Mouse (Mus musculus): ENCODE measurements around the gene Atg2b.

Gene Atg2b

DNA sequence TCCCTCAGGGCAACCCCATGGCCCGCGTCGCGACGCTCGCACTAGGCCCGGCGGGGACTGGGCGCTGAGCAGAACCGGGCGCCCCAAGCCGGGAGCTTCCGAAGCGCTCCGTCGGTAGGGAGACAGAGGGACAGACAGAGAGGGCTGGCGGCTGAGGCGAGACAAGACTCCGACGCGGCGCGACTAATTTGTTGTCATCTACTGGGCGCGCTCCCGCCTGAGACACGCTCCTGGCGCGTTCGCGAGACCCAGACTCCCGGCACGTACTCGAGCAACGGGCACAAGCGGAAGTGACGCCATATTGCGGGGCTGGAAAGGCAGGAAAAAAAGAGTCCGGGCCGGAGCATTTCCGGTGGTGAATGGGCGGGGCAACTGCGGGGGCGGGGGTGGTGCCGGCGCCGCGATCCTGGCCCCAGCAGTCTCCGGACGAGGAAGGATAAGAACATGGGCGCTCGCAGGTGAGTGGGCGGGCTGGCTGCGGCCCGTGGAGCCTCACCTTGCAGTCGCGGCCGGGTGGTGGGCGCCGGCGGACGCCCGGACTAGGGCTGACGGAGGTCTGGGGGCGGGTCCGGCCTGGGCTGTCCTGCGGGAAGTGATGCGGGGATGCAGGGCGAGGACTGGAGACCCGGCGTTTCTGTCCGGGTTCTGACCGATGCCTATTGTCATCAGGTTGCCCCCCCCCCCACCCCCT is at the start of gene Atg2b:
TSS of gene Atg2b (minus strand) at position 211 of the 691 bp plus-strand sequence.
- peak; percentile 95 for DNase-seq (ENCODE audit: low read depth, low spot score)

DNA sequence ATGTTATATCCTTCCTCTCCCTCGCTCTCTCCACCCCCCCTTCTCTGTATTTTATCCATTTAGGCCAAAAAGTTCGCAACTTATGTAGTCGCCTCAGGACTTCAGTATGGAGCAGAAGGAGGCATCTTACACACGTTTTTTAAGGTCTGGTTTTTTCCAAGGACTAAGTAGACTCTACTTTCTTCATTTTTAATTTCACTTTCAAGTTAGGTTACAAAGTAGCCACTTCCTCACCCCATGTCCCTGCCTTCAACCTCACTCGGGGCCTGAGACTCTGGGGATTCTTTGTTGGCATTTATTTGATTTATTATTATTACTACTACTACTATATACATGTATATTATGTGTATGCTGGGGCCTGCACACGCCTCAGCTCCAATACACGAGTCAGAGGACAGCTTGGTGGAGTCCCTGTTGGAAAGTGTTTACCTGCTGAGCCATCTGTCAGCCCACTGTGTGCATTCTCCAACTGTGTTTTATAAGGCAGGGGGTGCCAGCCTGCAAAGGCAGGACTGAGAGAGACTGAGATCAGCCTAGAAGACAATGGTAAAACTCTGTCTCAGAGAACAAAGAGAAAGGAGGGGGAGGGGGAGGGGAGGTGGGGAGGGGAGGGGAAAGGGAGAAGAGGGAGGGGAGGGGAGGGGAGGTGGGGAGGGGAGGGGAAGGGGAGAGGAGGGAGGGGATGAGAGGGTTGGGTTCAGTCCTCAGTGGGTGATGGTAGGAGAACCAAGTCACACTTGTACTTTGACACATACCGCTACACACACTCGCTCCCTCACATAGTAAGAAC is 48.6 kb upstream of the Atg2b start:
- no peak for DNase-seq (ENCODE audit: low read depth, low spot score)

DNA sequence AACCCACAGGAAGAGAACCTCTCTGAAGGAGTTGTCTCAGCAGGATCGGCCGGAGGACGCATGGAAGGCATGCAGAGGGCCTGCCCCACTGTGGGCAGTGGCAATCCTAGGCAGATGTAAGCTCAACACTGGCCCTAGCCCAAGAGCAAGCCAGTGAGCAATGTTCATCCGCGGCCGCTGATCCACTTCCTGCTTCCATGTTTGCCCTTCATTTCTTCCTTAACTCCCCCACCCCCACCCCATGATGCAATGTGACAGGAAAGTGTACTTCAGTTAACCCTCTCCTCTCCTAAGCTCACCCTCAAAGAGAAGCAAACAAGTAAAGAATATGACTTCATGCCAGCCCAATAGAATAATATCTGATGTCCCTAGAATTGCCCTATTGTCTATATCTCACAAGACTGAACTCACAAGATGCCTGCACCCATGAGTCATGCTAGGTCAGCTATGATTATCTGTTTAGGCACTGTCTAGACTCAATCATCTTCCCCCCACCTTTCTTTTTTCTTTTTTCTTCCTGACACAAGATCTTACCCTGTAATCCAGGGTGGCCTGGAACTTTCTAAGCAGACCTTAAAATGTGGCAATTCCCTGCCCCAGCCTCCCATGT is 45.9 kb upstream of the Atg2b start:
- no peak for DNase-seq (ENCODE audit: low read depth, low spot score)

DNA sequence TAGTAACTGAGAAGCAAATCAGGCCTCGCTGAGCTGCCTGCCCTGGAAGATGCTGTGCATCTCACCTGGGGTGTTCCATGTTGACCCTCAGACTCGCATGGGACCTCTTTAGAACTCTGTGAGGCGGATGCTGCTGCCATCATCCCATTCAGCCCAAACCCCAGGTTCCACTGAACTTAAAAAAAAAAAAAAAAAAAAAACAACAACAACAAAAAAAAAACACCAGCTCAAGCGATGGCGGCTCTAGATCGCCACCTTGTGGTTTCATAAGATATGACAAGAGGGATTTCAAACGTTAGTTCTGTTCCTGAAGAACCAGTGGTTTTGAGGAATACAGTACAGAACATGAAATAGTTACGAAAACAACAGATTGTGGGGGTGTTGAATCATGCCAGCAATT is 43.0 kb upstream of the Atg2b start:
- DNase-seq (ENCODE audit: low read depth, low spot score) = peak; percentile 27

DNA sequence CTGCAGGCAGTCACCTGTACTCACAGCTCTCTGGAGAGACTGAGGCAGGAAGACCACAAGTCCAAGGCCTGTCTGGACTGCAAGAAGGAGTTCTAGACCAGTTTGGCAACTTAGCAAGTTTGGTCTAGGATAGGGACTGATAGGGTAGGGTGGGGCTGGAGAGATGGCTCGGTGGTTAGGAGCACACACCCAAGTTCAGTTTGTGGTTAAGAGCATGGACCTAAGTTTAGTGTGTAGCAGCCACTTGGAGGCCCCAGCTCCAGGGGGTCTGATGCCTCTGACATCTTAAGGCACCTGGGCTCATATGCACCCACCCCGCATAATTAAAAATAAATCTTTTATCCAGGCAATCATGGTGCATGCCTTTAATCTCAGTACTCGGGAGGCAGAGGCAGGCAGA is 42.3 kb upstream of the Atg2b start:
- DNase-seq (ENCODE audit: low read depth, low spot score) = no peak

DNA sequence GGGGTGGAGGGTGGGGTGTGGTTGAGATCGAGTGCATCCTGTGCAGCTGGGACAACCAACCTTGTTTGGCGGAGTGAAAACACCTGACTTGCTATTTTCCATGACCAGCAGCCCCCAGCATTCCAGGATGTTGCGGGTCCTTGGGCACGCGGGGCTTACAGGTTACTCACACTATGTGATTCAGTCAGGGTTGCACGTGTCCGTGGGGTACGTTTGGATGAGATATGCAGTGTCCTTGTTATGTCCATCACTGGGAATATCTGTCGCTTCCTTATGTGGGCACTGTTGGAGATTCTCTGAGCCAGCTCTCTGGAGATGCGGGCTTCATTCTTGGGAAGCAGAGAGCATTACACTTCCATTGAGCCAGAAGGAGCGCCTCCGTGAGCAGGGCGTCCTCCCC is 40.7 kb upstream of the Atg2b start:
- no peak for DNase-seq (ENCODE audit: low read depth, low spot score)

DNA sequence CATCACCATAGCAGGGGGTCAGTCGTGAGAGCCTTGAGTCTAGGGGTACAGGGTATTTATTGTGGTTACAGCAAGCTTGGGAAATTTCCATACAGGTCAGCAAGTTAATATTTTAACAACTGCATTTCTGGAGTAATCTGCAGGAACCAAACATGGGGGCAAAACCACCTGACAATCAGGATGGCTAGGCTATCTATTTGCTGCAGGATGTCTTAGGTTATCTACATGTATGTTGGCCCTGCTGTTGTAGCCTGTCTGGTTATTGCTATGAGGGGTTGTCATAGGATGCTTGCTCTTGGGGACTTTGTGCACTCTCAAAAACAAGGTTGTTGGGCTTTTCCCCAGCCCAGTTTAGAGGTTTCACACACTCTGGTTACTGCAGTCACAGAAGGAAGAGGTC is 39.6 kb upstream of the Atg2b start:
- DNase-seq (ENCODE audit: low read depth, low spot score) = no peak

DNA sequence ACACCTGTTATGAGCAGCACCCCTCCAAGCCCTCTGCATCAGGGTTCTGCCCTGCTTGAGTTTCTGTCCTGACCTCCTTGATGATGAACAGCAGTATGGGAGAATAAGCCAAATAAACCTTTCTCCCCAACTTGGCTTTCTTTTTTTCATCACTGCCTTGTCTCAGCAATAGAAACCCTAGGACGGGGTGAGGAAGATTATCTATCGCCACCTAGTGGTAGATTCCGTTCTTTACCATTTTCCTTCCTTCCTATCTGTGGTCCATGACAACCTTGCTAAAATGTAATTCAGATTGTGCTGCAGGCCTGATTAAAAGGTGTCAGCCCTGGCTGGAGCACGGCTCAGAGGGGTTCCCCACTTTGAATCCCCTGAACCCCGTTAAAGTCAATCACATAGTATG is 37.6 kb upstream of the Atg2b start:
- DNase-seq (ENCODE audit: low read depth, low spot score) = peak; percentile 55

DNA sequence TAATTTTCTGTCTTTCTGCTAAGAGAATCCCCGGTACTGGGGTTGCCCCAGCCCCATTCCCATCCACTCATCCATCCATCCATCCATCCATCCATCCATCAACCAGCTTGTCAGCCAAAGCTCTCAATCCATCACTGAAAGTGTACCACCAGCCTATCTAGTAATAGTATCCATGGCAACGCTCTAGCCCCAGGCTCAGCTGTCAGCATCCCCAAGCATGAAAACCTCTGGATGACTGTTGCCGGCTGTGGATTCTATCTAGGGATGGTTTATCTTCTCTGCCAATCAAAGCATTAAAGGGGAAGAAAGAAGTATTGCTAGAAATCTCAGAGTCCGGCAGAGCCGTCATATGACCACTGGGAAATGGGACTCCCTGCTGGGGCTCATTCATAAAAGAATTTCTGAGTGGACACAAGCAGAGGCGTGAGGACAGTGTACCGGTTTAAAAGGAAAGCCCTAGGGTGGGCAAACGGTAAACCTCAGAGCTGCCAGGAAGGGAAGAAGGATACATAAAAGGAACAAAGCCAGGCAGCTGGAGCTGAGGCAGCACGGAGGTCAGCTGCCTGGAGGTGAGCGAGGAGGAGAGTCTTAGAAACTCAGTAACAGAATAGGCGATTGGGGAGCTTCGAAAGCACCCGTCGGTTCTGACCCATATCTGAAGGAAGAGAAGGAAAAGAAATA is 36.6 kb upstream of the Atg2b start:
- DNase-seq (ENCODE audit: low read depth, low spot score) = no peak

DNA sequence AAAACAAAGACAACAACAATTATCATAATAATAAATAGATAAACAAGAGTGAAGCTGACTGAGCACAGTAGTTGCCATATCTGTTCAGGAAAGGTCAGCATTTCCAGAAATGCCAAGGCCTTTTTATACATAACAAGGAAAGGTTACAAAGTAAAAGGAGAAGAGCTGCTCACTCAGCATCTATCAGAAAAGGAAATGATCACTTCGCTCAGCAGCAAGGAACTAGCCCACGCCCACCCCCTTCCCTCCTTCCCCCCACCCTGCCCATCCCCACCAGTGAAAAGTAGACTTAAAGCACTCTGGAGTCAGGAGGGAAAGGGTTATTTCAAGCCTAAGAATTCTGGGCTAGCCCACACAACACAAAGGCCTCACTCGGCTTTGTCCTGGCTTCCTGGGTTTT is 35.2 kb upstream of the Atg2b start:
- DNase-seq (ENCODE audit: low read depth, low spot score) = no peak

DNA sequence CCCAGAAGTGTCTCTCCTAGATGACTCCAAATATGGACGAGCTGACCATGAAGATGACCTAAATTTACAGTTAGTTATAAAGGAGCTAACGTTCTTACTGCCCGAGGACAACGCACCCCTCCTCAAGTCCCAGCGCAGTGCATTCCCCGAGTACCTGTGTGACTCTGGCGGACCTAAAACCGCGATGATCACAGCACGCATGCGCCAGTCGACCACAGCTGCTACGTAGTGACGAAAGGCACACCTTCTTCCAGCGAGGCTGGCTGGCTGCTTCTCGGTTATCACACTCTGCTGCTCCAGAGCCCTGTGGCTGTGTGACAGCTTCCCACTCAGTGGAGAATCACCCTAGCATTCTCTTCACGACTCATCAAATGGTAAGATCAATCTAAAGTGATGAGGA is 33.6 kb upstream of the Atg2b start:
- no peak for DNase-seq (ENCODE audit: low read depth, low spot score)

DNA sequence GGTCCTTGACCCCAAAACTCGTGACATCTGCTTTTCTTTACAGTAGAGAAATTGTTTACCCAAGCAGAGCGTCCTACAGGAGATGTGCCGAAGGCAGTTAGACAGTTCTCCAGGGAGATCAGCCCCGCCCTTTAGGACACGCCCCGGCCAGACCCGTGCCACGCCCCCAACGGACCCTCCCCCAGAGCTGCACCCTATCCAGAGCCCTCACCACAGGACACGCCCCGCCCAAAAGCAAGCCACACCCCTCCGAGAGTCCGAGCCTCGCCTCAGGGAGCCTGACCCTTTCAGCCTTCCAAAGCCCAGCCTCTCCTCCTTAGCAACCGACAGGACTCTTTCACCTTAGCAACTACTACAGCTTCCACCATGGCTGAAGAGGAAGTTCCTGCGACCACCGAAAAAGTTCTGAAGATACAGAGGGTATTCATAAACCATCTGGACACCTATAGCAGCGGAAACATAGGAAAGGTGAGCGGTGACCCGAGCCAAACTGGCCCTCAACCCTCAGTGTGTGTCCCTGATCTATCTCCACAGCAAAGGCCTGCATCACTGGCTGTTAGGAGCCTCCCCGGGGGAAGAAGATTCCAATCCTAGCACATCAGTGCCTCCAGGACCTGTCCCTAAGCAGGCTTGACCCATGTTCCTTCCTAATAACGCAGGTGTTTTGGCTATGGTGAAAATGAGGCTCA is 20.9 kb upstream of the Atg2b start, which contains the start of gene Ak7:
TSS of gene Ak7 (plus strand) at position 178 of the 689 bp plus-strand sequence.
- DNase-seq (ENCODE audit: low read depth, low spot score) = peak; percentile 57

DNA sequence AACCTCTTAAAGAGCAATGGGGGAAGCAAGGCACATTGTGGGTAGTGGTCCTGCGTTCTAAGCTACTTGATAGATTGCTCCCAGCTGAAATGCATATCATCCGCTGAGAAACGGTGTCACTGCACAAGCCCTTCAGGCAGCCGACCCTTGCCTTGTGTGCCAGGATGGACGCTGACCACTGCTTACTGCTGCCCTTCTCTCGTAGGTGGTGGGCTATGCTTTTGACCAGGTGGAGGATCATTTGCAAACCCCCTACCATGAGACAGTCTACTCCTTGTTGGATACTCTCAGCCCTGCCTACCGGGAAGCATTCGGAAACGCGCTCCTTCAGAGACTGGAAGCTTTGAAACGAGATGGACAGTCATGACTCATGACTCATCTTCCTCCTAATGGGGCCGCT is 15.4 kb upstream of the Atg2b start:
- no peak for DNase-seq (ENCODE audit: low read depth, low spot score)

DNA sequence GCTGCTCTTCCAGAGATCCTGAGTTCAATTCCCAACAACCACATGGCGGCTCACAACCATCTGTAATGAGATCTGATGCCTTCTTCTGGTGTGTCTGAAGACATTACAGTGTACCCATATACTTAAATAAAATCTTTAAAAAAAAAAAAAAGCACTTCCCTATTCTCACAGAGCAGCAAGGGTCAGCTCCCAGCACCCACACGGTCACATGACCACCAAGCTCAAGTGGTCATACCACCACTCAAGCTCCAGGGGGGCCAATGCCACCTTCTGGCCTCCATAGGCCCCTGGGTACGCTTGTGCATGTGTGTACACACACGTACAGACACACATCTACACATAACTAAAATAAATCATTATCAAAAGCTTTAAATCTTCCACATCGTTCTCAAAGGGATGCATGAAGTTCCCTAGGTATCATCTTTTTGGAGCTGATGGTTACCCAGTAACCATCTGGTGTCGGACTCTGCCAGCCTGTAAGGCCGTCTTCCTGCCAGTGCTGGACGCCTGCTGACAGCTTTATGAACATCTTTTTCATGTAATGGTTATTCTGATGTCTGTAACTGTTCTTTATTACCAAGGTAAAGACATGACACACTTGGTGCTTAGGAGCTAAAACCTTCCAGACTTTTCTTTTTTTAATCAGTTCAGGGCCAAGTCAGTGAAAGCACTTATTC is 12.2 kb upstream of the Atg2b start:
- no peak for DNase-seq (ENCODE audit: low read depth, low spot score)

DNA sequence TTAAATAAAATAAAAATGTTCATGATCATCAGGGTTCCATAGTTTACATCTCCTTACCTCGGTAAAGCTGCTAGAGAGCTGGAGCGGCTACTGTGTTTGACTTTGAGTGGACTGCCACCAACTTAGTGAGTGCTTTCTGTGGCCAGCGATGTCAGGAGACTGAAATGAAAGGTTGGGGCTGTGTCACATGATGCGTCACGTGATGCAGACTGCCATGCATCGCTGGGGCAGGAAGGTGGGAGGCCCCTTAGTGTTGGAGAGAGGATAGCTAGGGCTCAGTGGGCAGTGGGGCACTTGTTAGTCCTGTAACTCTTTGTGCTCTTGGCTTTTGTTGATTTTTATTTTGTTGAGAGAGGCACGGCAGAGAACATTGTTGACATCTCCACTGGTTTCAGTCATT is 10.8 kb upstream of the Atg2b start:
- DNase-seq (ENCODE audit: low read depth, low spot score) = no peak

DNA sequence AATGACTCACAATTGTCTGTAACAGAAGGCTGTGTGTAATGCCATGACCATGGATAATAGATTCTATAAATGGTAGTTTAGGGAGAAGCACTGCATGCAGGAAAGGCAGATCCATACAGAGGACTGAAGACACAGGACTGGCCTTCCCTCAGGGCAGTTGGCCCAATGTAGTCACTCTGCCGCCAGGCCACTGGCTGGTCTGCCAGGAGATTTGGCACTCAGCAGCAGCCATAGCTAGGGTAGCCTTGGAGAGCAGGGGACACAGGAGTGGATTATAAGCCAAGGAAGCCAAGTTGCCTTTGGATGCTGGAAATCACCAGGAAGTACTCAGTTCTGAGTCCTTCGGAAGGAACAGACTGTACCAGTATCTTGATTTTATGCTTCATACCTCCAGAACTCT is 9.0 kb upstream of the Atg2b start:
- DNase-seq (ENCODE audit: low read depth, low spot score) = no peak

DNA sequence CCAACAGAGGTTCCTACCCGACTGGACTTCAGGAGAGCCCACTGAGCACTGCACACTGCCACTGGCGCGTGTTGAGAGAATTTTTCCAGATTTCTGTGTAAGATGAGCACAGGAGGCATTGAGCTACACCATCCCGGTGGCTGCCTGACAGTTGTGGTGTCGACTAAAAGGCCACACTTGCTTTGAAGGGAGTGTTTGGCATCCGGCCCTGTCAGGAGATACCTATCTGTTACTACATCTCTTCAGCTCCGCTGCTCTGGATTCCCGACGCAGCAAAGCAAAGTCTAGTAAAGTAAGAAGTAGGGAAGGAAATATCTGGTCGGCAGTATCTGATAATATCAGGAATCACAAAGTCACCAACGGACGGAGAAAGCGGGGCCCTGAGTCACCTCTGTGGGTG is 4.4 kb upstream of the Atg2b start:
- DNase-seq (ENCODE audit: low read depth, low spot score) = no peak

DNA sequence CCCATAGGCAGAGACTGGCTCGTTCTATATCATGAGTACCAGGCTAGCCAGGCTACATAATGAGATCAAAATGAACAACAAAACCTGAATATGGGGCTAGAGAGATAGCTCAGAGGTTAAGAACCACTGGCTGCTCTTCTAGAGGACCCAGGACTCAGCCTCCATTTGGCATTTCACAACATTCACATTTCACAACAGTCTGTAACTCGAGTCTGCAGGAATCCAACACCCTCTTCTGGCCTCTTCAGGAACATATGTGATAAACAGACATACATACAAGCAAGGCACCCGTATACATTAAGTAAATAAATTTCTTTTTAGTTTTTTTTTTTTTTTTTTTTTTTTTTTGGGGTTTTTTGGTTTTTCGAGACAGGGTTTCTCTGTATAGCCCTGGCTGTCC is 3.5 kb upstream of the Atg2b start:
- DNase-seq (ENCODE audit: low read depth, low spot score) = no peak

DNA sequence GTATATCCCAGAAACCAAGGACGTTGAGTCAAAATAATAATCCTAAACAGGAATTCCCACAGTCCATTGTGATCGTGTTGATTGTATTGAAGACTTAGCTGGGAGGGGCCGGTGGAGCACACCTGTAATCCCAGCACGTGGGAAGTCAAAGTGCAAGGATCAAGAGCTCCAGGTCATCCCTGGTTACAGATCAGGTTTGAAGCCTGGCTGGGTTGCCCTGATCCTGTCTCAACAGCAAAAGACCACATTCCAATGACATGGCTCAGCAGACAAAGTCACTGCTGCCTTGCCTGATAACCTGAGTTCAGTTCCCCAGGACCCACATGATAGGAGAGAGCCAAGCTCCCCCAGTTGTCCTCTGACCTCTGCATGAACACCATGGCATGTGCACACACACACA is 2.4 kb upstream of the Atg2b start:
- DNase-seq (ENCODE audit: low read depth, low spot score) = no peak

DNA sequence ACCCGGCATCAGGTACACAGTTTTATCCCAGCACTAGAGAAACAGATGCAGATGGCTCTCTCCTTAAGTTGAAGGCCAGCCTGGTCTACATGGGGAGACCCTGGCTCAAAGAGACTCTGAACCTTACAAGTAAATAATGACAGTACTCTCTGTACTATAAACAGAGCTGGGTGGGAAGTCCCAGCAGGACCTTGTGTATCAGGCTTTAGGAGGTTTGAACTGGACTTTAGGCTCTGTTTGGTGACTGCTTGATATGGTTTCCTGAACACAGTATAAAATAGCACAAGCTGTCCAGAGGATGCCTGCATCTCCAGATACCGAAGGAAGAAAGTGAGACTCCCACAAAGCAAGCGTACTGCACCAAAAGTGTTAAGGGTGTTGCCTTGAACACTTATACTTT is 1.8 kb upstream of the Atg2b start:
- DNase-seq (ENCODE audit: low read depth, low spot score) = no peak

All from embryo, embryonic 11.5 days (tissue).